Mouse (Mus musculus) monocyte, adult 59 days (primary cell): ENCODE results near the gene Txndc15. TPM values are rescaled to one million over a fixed set of nuclear protein-coding genes. Genes with fewer than 3 reads are reported as not detected.

Experiments
- total RNA-seq, 2 experiments: library from RNA; stranded (reverse); gene quantifications; one replicate each; pipeline ENCODE4 v1.2.4; 2023

The Txndc15 gene
- total RNA-seq, result 10 to 100 TPM; 24.5 to 26.3 TPM

DNA sequence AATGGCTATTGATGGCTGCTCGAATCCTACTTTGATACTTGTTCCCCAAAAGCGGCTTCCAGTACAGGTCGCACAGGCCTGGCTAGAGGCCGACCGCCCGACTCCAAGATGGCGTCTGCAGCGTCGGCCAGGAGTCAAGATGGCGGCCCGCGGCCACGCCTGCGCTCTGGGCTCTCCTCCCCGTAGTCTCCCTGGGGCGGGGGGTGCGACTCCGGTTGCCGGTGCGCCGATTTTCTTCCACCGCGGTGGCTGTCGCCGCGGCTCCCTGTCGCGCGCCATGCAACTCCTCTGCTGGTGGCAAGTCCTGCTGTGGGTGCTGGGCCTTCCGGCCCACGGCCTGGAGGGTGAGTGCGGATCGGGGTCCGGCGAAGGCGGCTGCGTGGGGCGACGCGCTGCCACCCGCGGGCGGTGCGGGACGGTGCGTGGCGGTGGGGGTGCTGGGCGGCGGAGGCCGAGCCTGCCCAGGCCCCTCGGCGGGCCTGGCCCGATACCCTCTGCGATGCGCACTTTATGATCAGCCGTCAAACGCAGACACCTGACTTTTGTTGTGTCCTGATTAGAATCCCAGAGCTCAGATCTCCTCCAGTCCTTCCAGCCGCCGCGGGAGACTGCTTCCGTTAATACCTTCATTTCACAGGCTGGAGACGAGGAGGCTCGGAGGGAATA lies at the start of gene Txndc15:
Gene Txndc15, plus strand, starts transcription at position 150 of the 666 bp plus-strand sequence.

GRCm38 (mm10) chr13:55692535-55693242 lies 21.8 kb upstream of the Txndc15 start, which contains the start of gene B230219D22Rik:
B230219D22Rik (plus strand) TSS chr13:55693124.

DNA sequence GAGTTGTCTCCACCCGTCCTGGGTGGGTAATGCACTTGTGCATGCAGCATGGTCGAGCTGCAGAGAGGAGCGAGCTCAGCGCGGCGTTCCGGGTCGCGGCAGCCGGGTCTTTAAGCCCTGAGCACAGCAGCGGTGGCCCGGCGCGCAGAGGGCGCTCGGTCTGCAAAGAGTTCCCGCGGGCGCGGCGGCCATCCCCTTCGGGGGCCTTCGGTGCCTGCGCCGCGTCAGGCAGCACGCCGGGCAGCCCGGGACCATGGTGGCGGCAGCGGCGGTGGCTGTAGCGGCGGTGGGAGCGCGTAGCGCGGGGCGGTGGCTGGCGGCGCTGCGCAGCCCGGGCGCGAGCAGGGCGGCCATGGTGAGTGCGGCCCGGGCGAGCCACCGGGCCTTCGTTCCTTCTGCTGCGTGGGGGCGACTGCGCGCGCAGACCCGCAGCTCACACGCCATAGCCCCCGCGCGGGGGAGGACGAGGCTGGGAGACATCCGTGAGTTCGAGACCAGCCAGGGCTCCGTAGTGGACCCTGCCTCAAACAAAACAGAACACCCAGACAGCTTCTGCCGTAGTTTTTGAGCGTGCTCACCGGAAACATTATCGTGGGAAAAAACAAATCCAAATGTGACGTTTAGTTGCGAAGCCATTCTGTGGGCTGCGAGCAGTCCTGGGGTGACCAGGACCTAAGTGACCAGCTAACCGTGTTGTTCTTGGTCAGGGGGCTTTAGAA lies 12.8 kb downstream of the Txndc15 start, which contains the start of gene Pcbd2:
Gene Pcbd2, plus strand, starts transcription at position 249 of the 719 bp plus-strand sequence.

Other genes with a start within 250 kb of the Txndc15 start
- gene Dbn1, start 226.5 kb upstream of the Txndc15 start, total RNA-seq, result 1 to 10 TPM in 1 of 2 experiments, under 1 TPM in 1; 0.71 to 1.3 TPM
- gene Pdlim7, start 201.0 kb upstream of the Txndc15 start, total RNA-seq, result 10 to 100 TPM in 1 of 2 experiments, 1 to 10 TPM in 1; 6.9 to 10.9 TPM
- gene Dok3, start 185.4 kb upstream of the Txndc15 start, total RNA-seq, result 100 to 1,000 TPM; 249 to 258 TPM
- gene Ddx41, start 178.0 kb upstream of the Txndc15 start, total RNA-seq, result 10 to 100 TPM; 59.0 to 60.2 TPM
- 100 to 1,000 TPM in 1 of 2 experiments, 10 to 100 TPM in 1; 90.5 to 104 TPM for gene Fam193b, start 143.5 kb upstream of the Txndc15 start, total RNA-seq
- 10 to 100 TPM; 93.3 to 95.8 TPM for gene Tmed9, start 140.9 kb upstream of the Txndc15 start, total RNA-seq
- 10 to 100 TPM; 11.4 to 13.0 TPM for gene B4galt7, start 114.8 kb upstream of the Txndc15 start, total RNA-seq
- gene Caml, start 91.6 kb upstream of the Txndc15 start, total RNA-seq, result 10 to 100 TPM; 18.6 to 20.4 TPM
- gene Ddx46, start 79.6 kb upstream of the Txndc15 start, total RNA-seq, result 10 to 100 TPM; 52.8 to 65.4 TPM
- gene B230219D22Rik, start 21.5 kb upstream of the Txndc15 start, total RNA-seq, result 10 to 100 TPM; 26.2 to 27.4 TPM
- gene Pcbd2, start 12.7 kb downstream of the Txndc15 start, total RNA-seq, result 10 to 100 TPM; 28.3 to 31.9 TPM
- gene Catsper3, start 69.9 kb downstream of the Txndc15 start, total RNA-seq, result not detected
- gene Pitx1, start 121.5 kb downstream of the Txndc15 start, total RNA-seq, result not detected